Mouse (Mus musculus): ENCODE data around the gene Abl1.
A peak's percentile ranks its signal among the peaks of the same experiment; 100 is the strongest.

Gene Abl1

GRCm38 (mm10) chr2:31749046-31749709, 61.0 kb downstream of the Abl1 start:
- no peaks in the 10 kb centered on the region for H3K36me3 ChIP-seq (ENCODE audit: control insufficient read depth, insufficient read depth, low read length, poor library complexity, severe bottlenecking)
- DNase-seq (ENCODE audit: low read depth, low spot score), result no peak

GRCm38 (mm10) chr2:31750133-31750532, 62.0 kb downstream of the Abl1 start:
- no peaks in the 10 kb centered on the region for H3K36me3 ChIP-seq (ENCODE audit: control insufficient read depth, insufficient read depth, low read length, poor library complexity, severe bottlenecking)
- H3K27me3 ChIP-seq (ENCODE audit: control insufficient read depth, insufficient read depth, low read length, poor library complexity, severe bottlenecking), result no peaks in the 10 kb centered on the region
- DNase-seq (ENCODE audit: low read depth, low spot score), result no peak

More at GRCm38 (mm10) chr2:31749046-31749709, 61.0 kb downstream of the Abl1 start:
- H3K27me3 ChIP-seq (ENCODE audit: control insufficient read depth, insufficient read depth, low read length, poor library complexity, severe bottlenecking), result no peaks in the 10 kb centered on the region

- DNase-seq (ENCODE audit: low read depth, low spot score), result no peak
- no peaks in the 10 kb centered on the region for H3K36me3 ChIP-seq (ENCODE audit: control insufficient read depth, insufficient read depth, low read length, poor library complexity, severe bottlenecking)
Measured at GRCm38 (mm10) chr2:31757472-31757871, 69.3 kb downstream of the Abl1 start.

GRCm38 (mm10) chr2:31758966-31759365, 70.8 kb downstream of the Abl1 start:
- DNase-seq (ENCODE audit: low read depth, low spot score), result no peak
- Histone ChIP-seq H3K36me3 (ENCODE audit: control insufficient read depth, insufficient read depth, low read length, poor library complexity, severe bottlenecking) (no peaks in the 10 kb centered on the region), H3K27me3 (ENCODE audit: control insufficient read depth, insufficient read depth, low read length, poor library complexity, severe bottlenecking) (no peaks in the 10 kb centered on the region)

More at GRCm38 (mm10) chr2:31757472-31757871, 69.3 kb downstream of the Abl1 start:
- H3K27me3 ChIP-seq (ENCODE audit: control insufficient read depth, insufficient read depth, low read length, poor library complexity, severe bottlenecking), result no peaks in the 10 kb centered on the region

- Histone ChIP-seq H3K27me3 (ENCODE audit: control insufficient read depth, insufficient read depth, low read length, poor library complexity, severe bottlenecking) (no peaks in the 10 kb centered on the region), H3K36me3 (ENCODE audit: control insufficient read depth, insufficient read depth, low read length, poor library complexity, severe bottlenecking) (no peaks in the 10 kb centered on the region)
- peak; percentile 57 for DNase-seq (ENCODE audit: low read depth, low spot score)
Measured at GRCm38 (mm10) chr2:31759751-31760460, 71.7 kb downstream of the Abl1 start.

- H3K27me3 ChIP-seq (ENCODE audit: control insufficient read depth, insufficient read depth, low read length, poor library complexity, severe bottlenecking), result no peaks in the 10 kb centered on the region
- H3K36me3 ChIP-seq (ENCODE audit: control insufficient read depth, insufficient read depth, low read length, poor library complexity, severe bottlenecking), result no peaks in the 10 kb centered on the region
- no peak for DNase-seq (ENCODE audit: low read depth, low spot score)
Measured at GRCm38 (mm10) chr2:31760486-31760885, 72.3 kb downstream of the Abl1 start.

- Histone ChIP-seq H3K36me3 (ENCODE audit: control insufficient read depth, insufficient read depth, low read length, poor library complexity, severe bottlenecking) (no peaks in the 10 kb centered on the region), H3K27me3 (ENCODE audit: control insufficient read depth, insufficient read depth, low read length, poor library complexity, severe bottlenecking) (no peaks in the 10 kb centered on the region)
- DNase-seq (ENCODE audit: low read depth, low spot score), result no peak
Measured at GRCm38 (mm10) chr2:31761115-31761531, 72.9 kb downstream of the Abl1 start.

- H3K27me3 ChIP-seq (ENCODE audit: control insufficient read depth, insufficient read depth, low read length, poor library complexity, severe bottlenecking), result no peaks in the 10 kb centered on the region
- DNase-seq (ENCODE audit: low read depth, low spot score), result peak; percentile 46
- no peaks in the 10 kb centered on the region for H3K36me3 ChIP-seq (ENCODE audit: control insufficient read depth, insufficient read depth, low read length, poor library complexity, severe bottlenecking)
Measured at GRCm38 (mm10) chr2:31761585-31761984, 73.4 kb downstream of the Abl1 start.

- Histone ChIP-seq H3K27me3 (ENCODE audit: control insufficient read depth, insufficient read depth, low read length, poor library complexity, severe bottlenecking) (no peaks in the 10 kb centered on the region), H3K36me3 (ENCODE audit: control insufficient read depth, insufficient read depth, low read length, poor library complexity, severe bottlenecking) (no peaks in the 10 kb centered on the region)
- DNase-seq (ENCODE audit: low read depth, low spot score), result no peak
Measured at GRCm38 (mm10) chr2:31762155-31762554, 74.0 kb downstream of the Abl1 start.

GRCm38 (mm10) chr2:31762853-31763252, 74.7 kb downstream of the Abl1 start:
- Histone ChIP-seq H3K36me3 (ENCODE audit: control insufficient read depth, insufficient read depth, low read length, poor library complexity, severe bottlenecking) (no peaks in the 10 kb centered on the region), H3K27me3 (ENCODE audit: control insufficient read depth, insufficient read depth, low read length, poor library complexity, severe bottlenecking) (no peaks in the 10 kb centered on the region)
- DNase-seq (ENCODE audit: low read depth, low spot score), result no peak

GRCm38 (mm10) chr2:31763271-31763670, 75.1 kb downstream of the Abl1 start:
- Histone ChIP-seq H3K36me3 (ENCODE audit: control insufficient read depth, insufficient read depth, low read length, poor library complexity, severe bottlenecking) (no peaks in the 10 kb centered on the region), H3K27me3 (ENCODE audit: control insufficient read depth, insufficient read depth, low read length, poor library complexity, severe bottlenecking) (no peaks in the 10 kb centered on the region)
- peak; percentile 38 for DNase-seq (ENCODE audit: low read depth, low spot score)

- DNase-seq (ENCODE audit: low read depth, low spot score), result no peak
- Histone ChIP-seq H3K36me3 (ENCODE audit: control insufficient read depth, insufficient read depth, low read length, poor library complexity, severe bottlenecking) (no peaks in the 10 kb centered on the region), H3K27me3 (ENCODE audit: control insufficient read depth, insufficient read depth, low read length, poor library complexity, severe bottlenecking) (no peaks in the 10 kb centered on the region; the same call in 1 of the 2 replicates)
Measured at GRCm38 (mm10) chr2:31767104-31767503, 78.9 kb downstream of the Abl1 start.

- DNase-seq (ENCODE audit: low read depth, low spot score), result no peak
- Histone ChIP-seq H3K36me3 (ENCODE audit: control insufficient read depth, insufficient read depth, low read length, poor library complexity, severe bottlenecking) (no peaks in the 10 kb centered on the region), H3K27me3 (ENCODE audit: control insufficient read depth, insufficient read depth, low read length, poor library complexity, severe bottlenecking) (no peaks in the 10 kb centered on the region; the same call in 1 of the 2 replicates)
Measured at GRCm38 (mm10) chr2:31767815-31768214, 79.6 kb downstream of the Abl1 start.

- Histone ChIP-seq H3K36me3 (ENCODE audit: control insufficient read depth, insufficient read depth, low read length, poor library complexity, severe bottlenecking) (no peaks in the 10 kb centered on the region), H3K27me3 (ENCODE audit: control insufficient read depth, insufficient read depth, low read length, poor library complexity, severe bottlenecking) (no peaks in the 10 kb centered on the region; the same call in 1 of the 2 replicates)
- no peak for DNase-seq (ENCODE audit: low read depth, low spot score)
Measured at GRCm38 (mm10) chr2:31769115-31769514, 80.9 kb downstream of the Abl1 start.

- Histone ChIP-seq H3K36me3 (ENCODE audit: control insufficient read depth, insufficient read depth, low read length, poor library complexity, severe bottlenecking) (no peaks in the 10 kb centered on the region), H3K27me3 (ENCODE audit: control insufficient read depth, insufficient read depth, low read length, poor library complexity, severe bottlenecking) (no peaks in the 10 kb centered on the region; the same call in 1 of the 2 replicates)
- DNase-seq (ENCODE audit: low read depth, low spot score), result no peak
Measured at GRCm38 (mm10) chr2:31769631-31770111, 81.5 kb downstream of the Abl1 start.

Measured in splenic B cell, adult 2 months (primary cell).